Mouse (Mus musculus) left cerebral cortex, adult 9 months (tissue): ENCODE results near the gene Taf5l.
"Not testable (repeated sequence)": the region's sequence is repeated elsewhere in the genome, so short reads cannot be mapped to it uniquely, and the experiment has no call there.

ENCODE experiments used
- DNase-seq, 2 experiments: peaks; one replicate each; pipeline ENCODE4 v3.0.0; 2022; ENCODE audit warnings: low spot score in 2 of 2

Taf5l gene

DNA sequence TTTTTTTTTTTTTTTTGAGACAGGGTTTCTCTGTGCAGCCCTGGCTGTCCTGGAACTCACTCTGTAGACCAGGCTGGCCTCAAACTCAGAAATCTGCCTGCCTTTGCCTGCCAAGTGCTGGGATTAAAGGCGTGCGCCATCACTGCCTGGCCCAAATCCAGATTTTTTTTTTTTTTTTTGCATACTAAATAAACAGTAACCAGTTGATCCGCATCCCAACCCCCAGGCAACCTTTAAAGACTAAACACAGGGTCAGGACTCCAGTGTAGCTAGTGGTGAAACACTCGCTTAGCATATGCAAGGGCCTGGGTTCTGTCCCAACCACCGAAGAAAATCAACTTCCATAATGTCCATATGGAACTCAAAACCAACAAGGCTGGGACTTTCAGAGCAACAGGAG, 60.6 kb downstream of the Taf5l start:
- not testable (repeated sequence) for DNase-seq

- DNase-seq, result no peak
These were observed 61.1 kb downstream of the Taf5l start for GRCm38 (mm10) chr8:123960056-123960455.

- DNase-seq, result no peak
These were observed 61.7 kb downstream of the Taf5l start for GRCm38 (mm10) chr8:123959473-123959872.

GRCm38 (mm10) chr8:123958130-123958529, 63.1 kb downstream of the Taf5l start:
- peak in 1 of 2 experiments; percentile 23 for DNase-seq

GRCm38 (mm10) chr8:123954246-123954645, 67.0 kb downstream of the Taf5l start:
- no peak for DNase-seq

GRCm38 (mm10) chr8:123953686-123954085, 67.5 kb downstream of the Taf5l start:
- no peak for DNase-seq

- peak in 1 of 2 experiments; percentile 49 for DNase-seq
These were observed 71.0 kb downstream of the Taf5l start for GRCm38 (mm10) chr8:123950077-123950802.

GRCm38 (mm10) chr8:123949686-123949986, 71.6 kb downstream of the Taf5l start:
- DNase-seq, result no peak

- peak; percentile 94 to 99 for DNase-seq
These were observed 72.1 kb downstream of the Taf5l start, which contains the start of gene Nup133 for GRCm38 (mm10) chr8:123948942-123949685. Gene Nup133 (minus strand): TSS chr8:123949265.
